Mouse (Mus musculus): ENCODE data around the gene C2cd2l. TPM values are rescaled to one million over a fixed set of nuclear protein-coding genes. Genes with fewer than 3 reads are reported as not detected.

Gene C2cd2l
- polyA plus RNA-seq, 1 experiment from 2014 or later: 7.9 TPM

DNA sequence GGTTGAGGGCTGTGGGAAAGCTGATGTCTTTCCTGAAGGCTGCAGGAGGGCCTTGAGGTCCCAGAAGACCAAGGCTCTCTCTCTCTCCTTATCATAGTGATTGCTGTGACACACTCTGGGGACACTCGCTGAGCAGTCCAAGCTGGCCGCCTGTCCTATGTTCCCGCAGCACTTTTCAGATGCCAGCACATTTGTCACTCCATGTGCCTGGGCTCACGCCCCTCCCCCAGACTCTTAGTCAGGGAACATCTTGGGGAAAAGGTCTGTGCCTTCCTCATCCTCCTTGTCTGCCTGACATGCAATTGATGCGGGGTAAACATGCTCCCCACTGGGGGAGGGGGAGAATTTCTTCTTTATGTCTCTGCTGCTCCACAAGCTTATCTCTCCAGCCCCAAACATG is 36.9 kb downstream of the C2cd2l start:
- no peak for ATAC-seq (ENCODE audit: insufficient read depth, low FRiP score, low read depth)
- H3K36me3 ChIP-seq: no peaks in the 10 kb centered on the region
- H3K9ac ChIP-seq: no peak overlapping the region
- H3K4me1 ChIP-seq: peaks cover 17% of the 10 kb centered on the region
- WGBS: 59% methylated on average over 5 of the region's 5 CpGs
- no peak overlapping the region for H3K4me3 ChIP-seq (replicated peaks)
- H3K27me3 ChIP-seq (replicated peaks): 0 out of 2 replicates have a peak, but pooled peaks cover 10% of the 10 kb centered on the region
- no peaks in the 10 kb centered on the region for H3K9me3 ChIP-seq
- no peak overlapping the region for H3K27ac ChIP-seq
- H3K4me2 ChIP-seq: no peak overlapping the region

- H3K27me3 ChIP-seq (replicated peaks): no peaks in the 10 kb centered on the region
- 85% methylated on average over 4 of the region's 4 CpGs for WGBS
Observed at GRCm38 (mm10) chr9:44269973-44270372, 50.1 kb downstream of the C2cd2l start.

GRCm38 (mm10) chr9:44269077-44269476 is 51.0 kb downstream of the C2cd2l start:
- ATAC-seq (ENCODE audit: insufficient read depth, low FRiP score, low read depth): no peak
- peaks cover 17% of the 10 kb centered on the region; the same call in 1 of the 2 replicates for H3K4me1 ChIP-seq
- no peak overlapping the region; the same call in 1 of the 2 replicates for H3K27ac ChIP-seq
- no peaks in the 10 kb centered on the region for H3K27me3 ChIP-seq (replicated peaks)
- H3K9ac ChIP-seq: no peak overlapping the region
- H3K9me3 ChIP-seq: no peaks in the 10 kb centered on the region
- H3K36me3 ChIP-seq: no peaks in the 10 kb centered on the region
- H3K4me2 ChIP-seq: no peak overlapping the region
- H3K4me3 ChIP-seq (replicated peaks): no peak overlapping the region
- WGBS: 83% methylated on average over 3 of the region's 3 CpGs

More at GRCm38 (mm10) chr9:44269973-44270372, 50.1 kb downstream of the C2cd2l start:
- no peak for ATAC-seq (ENCODE audit: insufficient read depth, low FRiP score, low read depth)
- H3K9ac ChIP-seq: no peak overlapping the region
- no peaks in the 10 kb centered on the region for H3K36me3 ChIP-seq
- no peak overlapping the region for H3K27ac ChIP-seq
- H3K9me3 ChIP-seq: no peaks in the 10 kb centered on the region
- no peak overlapping the region for H3K4me3 ChIP-seq (replicated peaks)
- peaks cover 17% of the 10 kb centered on the region; the same call in 1 of the 2 replicates for H3K4me1 ChIP-seq
- no peak overlapping the region for H3K4me2 ChIP-seq

DNA sequence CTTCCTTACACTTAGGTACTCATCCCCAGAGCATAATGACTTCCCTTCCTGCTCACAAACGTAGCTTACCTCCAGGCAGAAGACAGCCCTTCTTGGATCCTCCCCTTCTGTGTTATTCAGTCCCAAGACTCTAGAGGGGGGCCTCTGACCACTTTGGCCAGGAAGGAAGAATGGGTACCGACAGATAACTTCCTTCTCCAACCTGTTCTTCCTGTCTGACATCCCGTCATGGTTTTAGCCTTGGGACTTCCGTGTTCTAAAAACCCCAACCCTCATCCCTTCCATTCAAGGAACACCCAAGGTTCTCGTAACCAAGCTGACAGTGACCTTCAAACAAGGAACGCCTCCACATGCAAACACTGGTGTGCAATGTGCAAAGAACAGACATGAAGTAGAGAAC is 51.7 kb downstream of the C2cd2l start, which contains the start of gene Nlrx1:
Nlrx1 (minus strand) TSS at position 168 of the 400 bp plus-strand sequence.
- no peaks in the 10 kb centered on the region for H3K36me3 ChIP-seq
- peak within 1 kb of the TSS; percentile 50 for H3K4me3 ChIP-seq (replicated peaks)
- peak within 1 kb of the TSS; percentile 90 for H3K27ac ChIP-seq
- WGBS: 57% methylated on average over 6 of the region's 6 CpGs
- ATAC-seq (ENCODE audit: insufficient read depth, low FRiP score, low read depth): peak; percentile 33; the same call in 1 of the 2 replicates
- peaks cover 17% of the 10 kb centered on the region; the same call in 1 of the 2 replicates for H3K4me1 ChIP-seq
- peak within 1 kb of the TSS; percentile 89 for H3K9ac ChIP-seq
- H3K9me3 ChIP-seq: no peaks in the 10 kb centered on the region
- peak within 1 kb of the TSS; percentile 90 for H3K4me2 ChIP-seq
- no peaks in the 10 kb centered on the region for H3K27me3 ChIP-seq (replicated peaks)

GRCm38 (mm10) chr9:44268027-44268360 is 52.1 kb downstream of the C2cd2l start:
- Histone ChIP-seq H3K4me1 (peaks cover 17% of the 10 kb centered on the region; the same call in 1 of the 2 replicates), H3K9ac (peak overlapping the region; percentile 89), H3K36me3 (no peaks in the 10 kb centered on the region), H3K27me3 (replicated peaks) (no peaks in the 10 kb centered on the region), H3K4me3 (replicated peaks) (peak overlapping the region; percentile 50), H3K27ac (peak overlapping the region; percentile 90), H3K4me2 (peak overlapping the region; percentile 90), H3K9me3 (no peaks in the 10 kb centered on the region)
- peak; percentile 92 for ATAC-seq (ENCODE audit: insufficient read depth, low FRiP score, low read depth)
- WGBS: 4% methylated on average over 28 of the region's 28 CpGs

DNA sequence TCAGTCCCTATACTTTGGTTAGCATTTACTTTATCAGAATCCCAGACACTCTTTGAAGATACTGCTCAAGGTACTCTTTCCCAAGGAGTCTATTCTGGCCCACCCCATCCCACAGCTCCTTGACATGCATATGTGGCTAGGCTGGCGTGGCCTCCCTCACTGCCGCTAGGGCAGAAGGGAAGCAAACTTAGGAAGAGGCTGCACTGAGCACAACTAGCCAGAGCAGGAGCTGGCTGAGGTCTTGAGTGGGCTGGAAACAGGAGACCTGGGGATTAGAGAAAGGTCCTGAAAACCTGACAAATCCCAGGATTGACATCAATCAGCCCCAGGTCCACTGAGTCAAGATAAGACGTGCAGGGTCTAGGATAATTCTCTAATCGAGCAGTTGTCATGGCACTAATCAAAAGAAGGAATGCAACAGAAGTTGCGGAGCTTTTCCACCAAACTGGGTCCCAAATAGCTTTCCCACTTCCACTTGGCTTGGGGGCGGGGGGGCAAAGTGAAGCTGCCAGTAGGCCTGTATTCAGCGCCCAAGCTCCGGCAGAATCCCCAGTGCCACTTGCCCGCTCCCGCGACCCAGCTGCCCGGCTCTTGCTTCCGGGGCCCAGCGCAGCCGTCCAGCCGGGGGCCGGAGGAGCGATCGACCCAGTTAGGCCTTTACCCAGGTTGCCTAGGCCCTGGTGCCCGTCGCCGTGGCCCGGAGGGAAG is 52.6 kb downstream of the C2cd2l start:
- H3K4me1 ChIP-seq: peaks cover 17% of the 10 kb centered on the region; the same call in 1 of the 2 replicates
- no peaks in the 10 kb centered on the region for H3K9me3 ChIP-seq
- H3K4me2 ChIP-seq: peak overlapping the region; percentile 90
- H3K4me3 ChIP-seq (replicated peaks): peak overlapping the region; percentile 50
- peak overlapping the region; percentile 90 for H3K27ac ChIP-seq
- no peak for ATAC-seq (ENCODE audit: insufficient read depth, low FRiP score, low read depth)
- H3K27me3 ChIP-seq (replicated peaks): no peaks in the 10 kb centered on the region
- H3K36me3 ChIP-seq: no peaks in the 10 kb centered on the region
- H3K9ac ChIP-seq: peak overlapping the region; percentile 89
- WGBS: 9% methylated on average over 23 of the region's 23 CpGs

DNA sequence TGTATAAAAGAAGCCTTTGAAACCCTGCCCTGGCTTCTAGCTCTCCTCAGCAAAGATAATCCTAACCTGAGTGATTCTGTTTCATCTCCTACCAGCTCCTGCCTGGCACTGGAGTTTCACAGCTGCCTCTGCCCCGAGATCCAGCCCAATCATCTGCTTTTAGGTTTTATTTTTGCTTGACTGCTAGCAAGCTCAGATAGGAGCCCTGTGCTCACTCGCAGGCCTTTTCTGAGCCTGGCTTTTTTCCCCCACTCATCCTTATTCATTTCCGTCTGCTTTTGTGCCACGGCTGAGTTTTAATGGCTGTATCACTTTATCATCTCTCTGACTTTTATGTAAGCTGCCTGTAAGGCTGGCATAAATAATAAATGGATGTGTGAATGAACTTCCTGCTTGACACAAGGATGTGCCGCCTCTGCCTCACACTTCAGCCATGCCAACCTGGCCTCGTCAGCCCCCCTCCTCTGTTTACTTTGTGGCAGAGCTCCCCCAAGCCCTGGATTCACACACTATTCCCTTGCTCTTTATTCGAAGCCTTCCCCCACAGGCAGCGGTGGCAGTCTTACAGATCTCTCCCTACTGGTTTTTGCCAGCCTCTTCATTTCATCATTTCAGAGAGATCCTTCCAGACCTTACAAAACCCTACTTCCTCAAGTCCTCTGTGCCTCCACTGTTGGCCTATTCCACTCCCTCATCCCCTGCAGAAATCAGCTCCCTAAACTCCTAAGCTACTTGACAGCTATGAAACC is 53.4 kb downstream of the C2cd2l start:
- H3K36me3 ChIP-seq: no peaks in the 10 kb centered on the region
- WGBS: 42% methylated on average over 8 of the region's 8 CpGs
- H3K4me2 ChIP-seq: peak overlapping the region; percentile 90
- no peak overlapping the region for H3K4me3 ChIP-seq (replicated peaks)
- peaks cover 17% of the 10 kb centered on the region; the same call in 1 of the 2 replicates for H3K4me1 ChIP-seq
- no peaks in the 10 kb centered on the region for H3K27me3 ChIP-seq (replicated peaks)
- no peaks in the 10 kb centered on the region for H3K9me3 ChIP-seq
- 0 out of 2 replicates have a peak overlapping the region, but pooled peaks have one; percentile 89 for H3K9ac ChIP-seq
- peak overlapping the region; percentile 90 for H3K27ac ChIP-seq
- ATAC-seq (ENCODE audit: insufficient read depth, low FRiP score, low read depth): no peak

- WGBS: 76% methylated on average over 14 of the region's 14 CpGs
- no peak for ATAC-seq (ENCODE audit: insufficient read depth, low FRiP score, low read depth)
Observed at GRCm38 (mm10) chr9:44261388-44261787, 58.7 kb downstream of the C2cd2l start.

More at GRCm38 (mm10) chr9:44261388-44261787, 58.7 kb downstream of the C2cd2l start:
- H3K9ac ChIP-seq: no peak overlapping the region
- H3K9me3 ChIP-seq: no peaks in the 10 kb centered on the region
- peaks cover 3% of the 10 kb centered on the region; the same call in 1 of the 2 replicates for H3K4me1 ChIP-seq
- no peaks in the 10 kb centered on the region for H3K27me3 ChIP-seq (replicated peaks)
- no peak overlapping the region for H3K4me3 ChIP-seq (replicated peaks)
- no peaks in the 10 kb centered on the region for H3K36me3 ChIP-seq
- no peak overlapping the region for H3K4me2 ChIP-seq
- H3K27ac ChIP-seq: no peak overlapping the region

Small RNAs within 50 kb of the gene (microRNA-seq; reads per million reads assigned to microRNA genes)
- gene Gm44335: not detected

Other genes with a start within 250 kb of the C2cd2l start
- gene Mfrp, start 218.6 kb downstream of the C2cd2l start, polyA plus RNA-seq (2015; fragmentation: Nextera tagmentation; extraction: Ambion mirVana): 0.18 TPM in 2 replicates
- gene C1qtnf5, start 213.0 kb downstream of the C2cd2l start, polyA plus RNA-seq (2015; fragmentation: Nextera tagmentation; extraction: Ambion mirVana): 2.8 and 3.3 TPM in 2 replicates
- gene Gm49380, start 206.8 kb downstream of the C2cd2l start, polyA plus RNA-seq (2015; fragmentation: Nextera tagmentation; extraction: Ambion mirVana): 0.14 and 0.18 TPM in 2 replicates
- gene Rnf26, start 206.8 kb downstream of the C2cd2l start, polyA plus RNA-seq (2015; fragmentation: Nextera tagmentation; extraction: Ambion mirVana): 59.9 and 60.8 TPM in 2 replicates
- gene Mcam, start 185.8 kb downstream of the C2cd2l start, polyA plus RNA-seq (2015; fragmentation: Nextera tagmentation; extraction: Ambion mirVana): 38.3 and 43.0 TPM in 2 replicates
- gene Cbl, start 86.2 kb downstream of the C2cd2l start, polyA plus RNA-seq (2015; fragmentation: Nextera tagmentation; extraction: Ambion mirVana): 12.4 and 13.6 TPM in 2 replicates
- 0.23 TPM in 1 of 2 replicates, not detected in the other for gene Ccdc153, start 79.6 kb downstream of the C2cd2l start, polyA plus RNA-seq (2015; fragmentation: Nextera tagmentation; extraction: Ambion mirVana)
- gene Pdzd3, start 68.8 kb downstream of the C2cd2l start, polyA plus RNA-seq (2015; fragmentation: Nextera tagmentation; extraction: Ambion mirVana): 2.5 and 2.9 TPM in 2 replicates
- gene Nlrx1, start 51.7 kb downstream of the C2cd2l start, polyA plus RNA-seq (2015; fragmentation: Nextera tagmentation; extraction: Ambion mirVana): 8.9 TPM in 2 replicates
- gene Abcg4, start 31.7 kb downstream of the C2cd2l start, polyA plus RNA-seq (2015; fragmentation: Nextera tagmentation; extraction: Ambion mirVana): 4.6 and 5.1 TPM in 2 replicates
- gene Hinfp, start 14.6 kb downstream of the C2cd2l start, polyA plus RNA-seq (2015; fragmentation: Nextera tagmentation; extraction: Ambion mirVana): 20.3 and 21.4 TPM in 2 replicates
- 33.2 and 33.5 TPM in 2 replicates for gene Dpagt1, start 5.7 kb upstream of the C2cd2l start, polyA plus RNA-seq (2015; fragmentation: Nextera tagmentation; extraction: Ambion mirVana)
- 260 and 267 TPM in 2 replicates for gene H2afx, start 14.4 kb upstream of the C2cd2l start, polyA plus RNA-seq (2015; fragmentation: Nextera tagmentation; extraction: Ambion mirVana)
- gene Hmbs, start 23.9 kb upstream of the C2cd2l start, polyA plus RNA-seq (2015; fragmentation: Nextera tagmentation; extraction: Ambion mirVana): 155 and 202 TPM in 2 replicates
- gene Vps11, start 41.4 kb upstream of the C2cd2l start, polyA plus RNA-seq (2015; fragmentation: Nextera tagmentation; extraction: Ambion mirVana): 25.8 and 26.4 TPM in 2 replicates
- gene Hyou1, start 59.2 kb upstream of the C2cd2l start, polyA plus RNA-seq (2015; fragmentation: Nextera tagmentation; extraction: Ambion mirVana): 30.6 and 36.2 TPM in 2 replicates
- 31.1 and 34.1 TPM in 2 replicates for gene Slc37a4, start 76.6 kb upstream of the C2cd2l start, polyA plus RNA-seq (2015; fragmentation: Nextera tagmentation; extraction: Ambion mirVana)
- gene Rps25, start 86.9 kb upstream of the C2cd2l start, polyA plus RNA-seq (2015; fragmentation: Nextera tagmentation; extraction: Ambion mirVana): 1,740 and 2,121 TPM in 2 replicates
- 115 and 125 TPM in 2 replicates for gene Trappc4, start 87.3 kb upstream of the C2cd2l start, polyA plus RNA-seq (2015; fragmentation: Nextera tagmentation; extraction: Ambion mirVana)
- 27.4 and 27.9 TPM in 2 replicates for gene Ccdc84, start 98.3 kb upstream of the C2cd2l start, polyA plus RNA-seq (2015; fragmentation: Nextera tagmentation; extraction: Ambion mirVana)
- gene Foxr1, start 120.9 kb upstream of the C2cd2l start, polyA plus RNA-seq (2015; fragmentation: Nextera tagmentation; extraction: Ambion mirVana): not detected in 2 replicates
- 18.2 and 26.2 TPM in 2 replicates for gene Upk2, start 134.7 kb upstream of the C2cd2l start, polyA plus RNA-seq (2015; fragmentation: Nextera tagmentation; extraction: Ambion mirVana)
- 12.0 and 12.1 TPM in 2 replicates for gene Bcl9l, start 162.5 kb upstream of the C2cd2l start, polyA plus RNA-seq (2015; fragmentation: Nextera tagmentation; extraction: Ambion mirVana)
- gene Cxcr5, start 241.6 kb upstream of the C2cd2l start, polyA plus RNA-seq (2015; fragmentation: Nextera tagmentation; extraction: Ambion mirVana): 0.54 and 0.62 TPM in 2 replicates